Mouse (Mus musculus): ENCODE results near the gene Ankrd52.
"Not testable (repeated sequence)": the region's sequence is repeated elsewhere in the genome, so short reads cannot be mapped to it uniquely, and the experiment has no call there.

The Ankrd52 gene

DNA sequence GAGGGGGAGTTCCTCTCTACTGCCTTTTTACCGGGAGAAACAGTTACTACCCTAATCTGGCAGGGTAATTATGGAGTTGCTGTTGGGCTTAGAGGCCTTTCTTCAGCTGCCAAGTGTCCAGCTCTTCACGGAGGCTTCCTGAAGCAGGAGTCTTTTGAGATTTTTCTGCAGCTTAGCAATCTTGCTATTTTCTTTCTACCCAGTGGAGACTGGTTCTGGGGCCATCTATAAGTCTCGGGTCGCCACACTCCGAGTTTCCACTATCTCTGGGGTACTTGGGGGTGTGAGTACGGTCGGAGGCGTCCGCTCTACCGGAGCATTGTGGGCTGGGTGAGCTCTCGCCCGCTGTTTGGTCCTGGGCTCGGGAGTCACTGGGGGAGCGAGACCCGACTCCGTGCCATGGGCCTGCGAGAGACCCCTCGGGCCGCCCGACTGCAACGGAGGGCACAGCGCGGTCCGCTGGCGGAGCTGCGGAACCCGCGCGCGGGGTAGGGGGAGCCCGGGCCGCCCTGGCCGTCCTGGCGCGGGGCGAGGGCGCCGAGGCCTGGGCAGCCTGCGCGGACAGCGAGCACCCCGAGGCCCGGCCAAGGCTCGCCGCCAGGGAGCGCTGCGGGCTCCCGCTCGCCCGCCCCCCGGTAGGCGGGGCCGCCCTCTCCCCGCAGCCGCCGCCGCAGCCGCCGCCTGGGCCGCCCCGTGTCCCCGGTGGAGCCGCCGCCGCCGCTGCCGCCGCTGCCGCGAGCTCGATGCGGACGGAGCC, at the start of gene Ankrd52:
Gene Ankrd52 (plus strand): TSS at position 661 of the 757 bp plus-strand sequence.
- peak; percentile 82 to 90 for DNase-seq

DNA sequence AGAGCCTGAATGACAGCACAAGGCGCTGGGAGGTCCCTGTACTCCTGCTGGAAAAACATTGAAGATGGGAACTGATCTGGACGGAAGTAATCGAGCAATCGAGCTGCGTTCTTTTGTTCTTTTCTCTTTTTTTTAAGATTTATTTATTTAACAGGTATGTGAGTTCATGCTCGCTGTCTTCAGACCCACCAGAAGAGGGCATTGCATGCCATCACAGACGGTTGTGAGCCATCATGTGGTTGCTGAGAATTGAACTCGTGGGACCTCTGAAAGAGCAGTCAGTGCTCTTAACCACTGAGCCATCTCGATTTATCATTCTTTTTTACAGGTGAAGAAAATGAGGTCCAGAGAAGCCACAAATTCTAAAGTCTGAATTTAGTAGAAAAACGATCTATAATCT, 49.3 kb upstream of the Ankrd52 start:
- DNase-seq: no peak

DNA sequence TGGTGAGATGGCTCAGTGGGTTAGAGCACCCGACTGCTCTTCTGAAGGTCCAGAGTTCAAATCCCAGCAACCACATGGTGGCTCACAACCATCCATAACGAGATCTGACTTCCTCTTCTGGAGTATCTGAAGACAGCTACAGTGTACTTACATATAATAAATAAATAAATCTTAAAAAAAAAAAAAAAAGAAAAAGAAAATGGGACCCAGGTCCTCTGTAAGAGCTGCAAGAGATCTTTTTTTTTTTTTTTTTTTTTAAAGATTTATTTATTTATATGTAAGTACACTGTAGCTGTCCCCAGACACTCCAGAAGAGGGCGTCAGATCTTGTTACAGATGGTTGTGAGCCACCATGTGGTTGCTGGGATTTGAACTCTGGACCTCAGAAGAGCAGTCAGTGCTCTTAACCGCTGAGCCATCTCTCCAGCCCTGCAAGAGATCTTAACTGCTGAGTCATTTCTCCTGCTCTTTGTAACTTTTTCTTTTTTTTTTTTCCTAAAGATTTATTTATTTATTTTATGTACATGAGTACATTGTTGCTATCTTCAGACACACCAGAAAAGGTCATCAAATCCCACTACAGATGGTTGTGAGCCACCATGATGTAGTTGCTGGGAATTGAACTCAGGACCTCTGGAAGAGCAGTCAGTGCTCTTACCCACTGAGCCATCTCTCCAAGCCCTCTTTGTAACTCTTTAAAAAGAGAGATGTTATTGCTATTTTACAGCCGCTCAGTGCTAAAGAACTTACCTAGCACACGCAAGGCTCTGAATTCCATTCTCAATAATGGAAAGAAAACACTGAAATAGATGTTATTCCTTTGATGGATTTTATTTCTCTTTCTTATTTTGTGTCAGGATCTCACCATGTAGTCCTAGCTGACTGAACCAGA, 44.3 kb upstream of the Ankrd52 start:
- not testable (repeated sequence) for DNase-seq

DNA sequence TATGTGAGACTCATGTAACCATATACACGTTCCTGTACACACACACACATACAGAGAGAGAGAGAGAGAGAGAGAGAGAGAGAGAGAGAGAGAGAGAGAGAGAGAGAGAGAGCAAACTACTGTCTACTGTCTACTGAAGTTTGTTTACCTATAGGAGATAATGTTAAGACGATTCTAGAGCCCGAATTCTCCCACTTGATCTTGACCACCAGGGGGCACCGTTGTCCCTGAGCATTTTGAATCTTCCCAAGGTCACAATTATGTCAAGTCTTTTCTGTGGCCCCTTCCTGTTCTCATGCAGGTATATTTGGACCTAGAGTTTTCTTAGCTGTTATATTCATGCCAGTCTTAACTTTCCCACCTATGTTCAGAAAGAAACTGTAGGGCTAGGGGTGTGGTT, 41.3 kb upstream of the Ankrd52 start:
- DNase-seq: peak; percentile 83 to 84

DNA sequence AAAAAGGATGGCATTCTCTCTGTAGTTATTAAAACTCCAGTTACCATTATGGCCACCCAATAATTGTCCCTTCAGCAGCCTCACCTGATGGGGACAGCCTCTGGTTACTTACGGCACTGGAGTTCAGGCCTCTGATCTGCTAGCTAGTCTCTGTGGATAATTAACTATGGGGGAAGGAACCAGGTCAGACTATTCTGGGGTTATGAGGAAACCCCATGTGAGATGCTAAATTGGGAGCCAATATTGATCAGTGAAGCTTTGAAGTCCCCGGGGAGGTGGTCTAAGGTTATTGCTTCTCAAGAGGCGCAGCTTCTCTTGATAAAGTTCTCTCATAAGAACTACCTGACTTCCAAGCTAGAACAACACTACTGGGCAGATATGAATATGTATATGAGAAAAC, 40.7 kb upstream of the Ankrd52 start:
- no peak for DNase-seq

DNA sequence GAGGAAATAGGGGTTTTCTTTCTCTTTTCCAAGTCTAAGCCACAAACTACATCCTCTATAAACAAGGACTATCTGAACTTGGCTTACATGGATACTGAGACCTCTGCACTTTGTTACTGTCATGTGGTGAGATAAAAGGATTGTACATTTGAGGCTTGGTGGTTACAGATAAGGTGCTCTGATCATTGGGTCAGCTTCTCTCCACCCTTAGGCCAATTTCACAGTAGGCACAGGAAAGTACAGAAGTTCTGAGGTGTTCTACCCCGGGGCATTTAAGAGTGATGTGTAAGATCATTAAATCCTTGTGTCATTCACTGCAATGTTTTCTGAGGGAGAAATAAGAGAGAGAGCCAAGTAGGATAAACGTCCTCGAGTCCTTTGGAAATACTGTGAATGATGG, 40.3 kb upstream of the Ankrd52 start:
- DNase-seq: no peak

DNA sequence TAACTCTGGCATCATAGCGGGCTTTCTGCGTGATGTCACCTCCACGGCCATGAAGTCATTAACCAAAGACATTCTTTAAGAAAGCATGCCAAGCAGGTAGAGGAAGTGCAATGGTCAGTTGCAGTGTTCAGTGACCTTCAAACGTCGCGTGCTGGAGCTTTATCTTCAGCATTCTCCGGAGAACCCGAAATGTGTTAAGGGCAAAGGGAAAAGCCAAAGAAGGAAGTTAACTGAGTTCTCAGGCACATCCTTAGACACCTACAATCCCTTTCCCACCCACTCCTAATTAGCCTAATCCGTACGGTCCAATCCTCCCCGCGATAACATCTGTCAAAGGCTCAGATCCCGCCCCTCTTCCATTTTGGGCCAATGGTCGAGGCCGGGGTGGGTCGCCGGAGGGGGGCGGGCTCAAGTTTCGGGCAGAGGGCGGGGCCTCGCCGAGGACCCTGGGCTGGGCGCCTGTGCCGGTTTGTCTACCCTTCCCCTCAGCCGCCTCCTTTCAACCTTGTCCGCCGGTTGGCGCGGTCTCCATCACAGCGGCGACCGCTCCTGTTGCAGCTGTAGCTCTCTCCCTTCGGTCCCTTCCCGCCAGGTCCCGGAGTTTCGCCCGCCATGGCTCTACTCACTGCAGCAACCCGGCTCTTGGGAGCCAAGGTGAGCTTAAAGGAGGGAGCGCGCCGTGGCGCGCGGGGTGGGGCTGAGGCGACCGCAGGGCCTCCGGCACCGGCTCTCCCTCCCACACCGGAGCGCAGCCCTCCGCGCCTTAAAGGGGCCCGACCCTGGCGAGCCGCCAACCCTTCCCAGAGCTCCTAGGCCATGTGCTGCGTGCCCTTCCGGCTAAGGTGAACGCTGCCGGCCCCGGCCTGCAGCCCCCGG, 39.4 kb upstream of the Ankrd52 start, which contains the start of gene Cs:
Gene Cs (plus strand): TSS at position 429 of the 876 bp plus-strand sequence.
- peak; percentile 95 to 96 for DNase-seq

DNA sequence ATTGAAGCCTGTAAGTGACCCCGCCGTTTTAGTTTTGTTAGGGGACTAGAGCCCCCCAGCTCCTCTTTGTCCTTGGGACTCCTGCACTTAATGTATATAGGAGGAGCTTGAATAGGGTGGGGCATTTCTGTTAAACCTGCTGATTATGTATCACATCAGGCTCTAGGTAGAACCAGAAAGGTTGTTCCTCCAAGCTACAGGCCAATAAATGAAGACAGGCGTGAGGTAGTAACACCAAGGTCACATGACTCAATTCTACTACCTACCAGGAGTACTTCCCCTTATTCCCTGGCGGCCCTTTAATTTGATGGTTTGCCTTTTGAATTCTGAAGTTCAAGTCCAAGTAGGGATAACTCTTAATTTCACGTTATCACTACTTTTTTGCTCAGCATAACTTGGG, 38.5 kb upstream of the Ankrd52 start:
- no peak for DNase-seq

DNA sequence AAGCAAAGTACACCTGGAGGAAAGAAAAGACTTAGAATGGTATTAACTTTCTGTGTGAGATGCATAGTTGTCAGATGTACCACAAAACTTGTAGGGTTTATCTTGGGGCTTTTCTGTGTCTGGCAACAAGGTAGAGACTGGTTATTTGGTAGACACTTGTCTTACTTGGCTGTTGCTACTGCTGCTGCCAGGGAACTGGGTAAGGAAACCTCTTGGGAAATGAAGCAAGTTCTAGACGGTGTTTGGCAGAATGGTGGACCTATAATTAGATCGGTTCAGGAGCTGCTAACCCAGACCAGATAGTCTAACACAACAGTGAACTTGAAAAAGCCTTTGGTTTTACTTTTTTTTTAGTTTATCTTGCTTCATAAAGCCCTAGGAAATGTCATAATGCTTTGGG, 38.0 kb upstream of the Ankrd52 start:
- no peak for DNase-seq

DNA sequence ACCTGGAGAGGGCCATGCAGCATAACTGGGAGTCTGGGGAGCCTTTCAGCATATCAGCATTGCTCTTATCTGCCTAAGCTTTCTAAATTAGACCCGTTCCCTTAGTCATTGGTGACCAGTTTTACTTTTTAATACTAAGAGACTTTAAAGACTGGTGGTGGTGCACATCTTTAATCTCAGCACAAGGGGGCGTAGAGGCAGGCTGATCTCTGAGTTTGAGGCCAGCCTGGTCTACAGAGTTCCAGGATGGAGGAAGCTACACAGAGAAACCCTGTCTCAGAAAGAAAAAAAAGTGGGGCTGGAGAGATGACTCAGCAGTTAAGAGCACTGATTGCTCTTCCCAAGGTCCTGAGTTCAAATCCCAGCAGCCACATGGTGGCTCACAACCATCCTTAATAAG, 36.7 kb upstream of the Ankrd52 start:
- DNase-seq: no peak

DNA sequence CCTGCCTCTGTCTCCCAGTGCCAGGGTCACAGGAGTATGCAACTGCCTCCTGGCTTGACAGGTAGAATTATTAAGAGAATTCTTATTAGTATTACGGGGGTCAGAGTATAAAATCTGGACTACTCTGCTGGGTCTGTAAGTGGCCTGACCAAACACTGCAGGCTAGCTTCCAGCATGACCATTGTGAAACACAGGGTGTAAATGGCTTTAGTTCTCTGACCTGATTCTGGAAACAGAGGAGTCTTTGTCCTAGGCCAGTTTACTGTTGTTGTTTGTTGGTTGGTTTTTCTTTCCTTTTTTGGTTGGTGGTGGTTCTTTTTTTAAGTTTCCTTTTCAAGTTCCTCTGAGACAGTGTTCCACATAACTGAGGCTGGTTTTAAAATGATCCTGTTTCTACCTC, 33.5 kb upstream of the Ankrd52 start:
- DNase-seq: no peak

DNA sequence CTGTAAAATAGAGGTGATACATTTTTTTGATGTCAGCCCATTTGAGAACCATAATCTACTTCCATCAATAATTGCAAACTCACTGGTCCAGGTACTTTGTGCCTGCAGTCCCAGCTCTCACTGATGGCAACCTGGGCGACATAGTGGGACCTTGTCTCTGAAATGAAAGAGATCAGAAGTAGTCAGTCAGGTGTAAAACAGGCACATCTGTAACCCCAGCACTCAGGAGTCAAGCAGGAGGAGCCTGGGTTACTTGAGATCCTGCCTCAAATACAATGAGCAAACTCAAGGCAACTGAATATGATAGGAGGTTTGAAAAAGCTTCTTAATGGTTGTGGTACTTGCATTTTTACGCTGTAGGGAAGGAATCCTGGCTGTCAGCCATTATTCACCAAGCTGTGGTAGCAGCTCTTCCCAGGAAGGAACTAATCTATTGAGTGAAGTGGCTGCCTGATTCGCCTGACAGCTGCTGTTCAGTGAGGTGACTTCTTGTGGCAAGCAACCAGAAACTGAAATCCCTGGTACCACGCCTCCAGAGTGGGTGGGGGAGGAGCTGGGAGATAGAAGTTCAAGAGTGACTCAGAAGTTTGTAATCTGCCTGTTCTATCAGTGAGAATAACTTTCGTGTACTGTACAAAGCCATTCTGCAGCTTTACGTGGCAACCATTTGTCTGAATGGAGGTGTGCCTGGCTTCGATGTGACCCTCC, 32.2 kb upstream of the Ankrd52 start:
- no peak for DNase-seq

DNA sequence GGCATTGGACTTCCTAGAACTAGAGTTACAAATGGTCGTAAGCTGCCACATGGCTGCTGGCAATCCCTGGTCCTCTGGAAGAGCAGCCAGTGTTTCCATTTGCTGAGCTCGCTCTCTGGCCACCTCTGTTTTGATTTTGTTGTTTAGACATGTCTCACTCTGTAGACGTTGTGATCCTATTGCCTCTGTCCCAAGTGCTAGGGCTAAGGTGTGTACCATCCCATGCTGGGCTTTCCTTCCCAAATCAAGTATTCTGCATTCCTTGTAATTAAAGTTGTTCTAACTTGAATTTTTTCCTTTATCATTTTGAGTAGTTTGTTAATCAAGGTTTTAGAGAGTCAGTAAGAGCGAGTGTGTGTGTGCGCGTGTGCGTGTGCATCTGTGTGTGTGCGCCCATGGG, 29.4 kb upstream of the Ankrd52 start:
- no peak for DNase-seq

DNA sequence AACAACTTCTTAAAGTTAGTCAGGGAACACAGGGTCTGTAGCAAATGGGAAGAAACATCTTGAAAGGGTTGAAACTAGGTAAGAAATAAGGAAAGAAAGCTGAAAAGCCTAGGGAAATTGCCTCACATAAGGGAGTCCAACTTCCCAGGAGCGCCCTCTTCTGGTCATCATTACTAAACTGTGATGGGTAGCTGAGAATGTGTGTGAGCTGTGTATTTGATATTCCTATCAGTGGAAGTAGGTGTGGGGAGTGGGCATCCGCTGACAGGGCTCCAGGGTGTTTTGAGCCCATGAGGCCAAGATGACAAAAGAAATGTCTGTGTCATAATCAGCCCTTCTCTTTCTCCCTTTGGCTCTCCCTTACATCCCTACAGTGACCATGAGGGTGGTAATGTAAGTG, 18.1 kb upstream of the Ankrd52 start:
- DNase-seq: peak; percentile 52 to 63

DNA sequence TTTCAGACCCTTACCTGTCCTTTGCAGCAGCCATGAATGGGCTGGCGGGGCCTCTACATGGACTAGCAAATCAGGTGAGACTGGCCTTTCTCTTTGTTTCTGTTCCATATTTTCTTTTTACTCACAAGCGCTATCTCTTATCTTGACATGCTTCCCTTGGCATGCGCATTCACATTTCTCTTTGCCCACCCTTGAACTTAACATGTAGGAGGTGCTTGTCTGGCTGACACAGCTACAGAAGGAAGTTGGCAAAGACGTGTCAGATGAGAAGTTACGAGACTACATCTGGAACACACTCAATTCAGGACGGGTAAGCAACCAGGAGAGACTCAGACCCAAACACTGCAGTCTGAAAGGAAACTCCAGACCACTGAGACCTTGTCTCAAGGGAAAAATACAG, 17.7 kb upstream of the Ankrd52 start:
- DNase-seq: no peak

DNA sequence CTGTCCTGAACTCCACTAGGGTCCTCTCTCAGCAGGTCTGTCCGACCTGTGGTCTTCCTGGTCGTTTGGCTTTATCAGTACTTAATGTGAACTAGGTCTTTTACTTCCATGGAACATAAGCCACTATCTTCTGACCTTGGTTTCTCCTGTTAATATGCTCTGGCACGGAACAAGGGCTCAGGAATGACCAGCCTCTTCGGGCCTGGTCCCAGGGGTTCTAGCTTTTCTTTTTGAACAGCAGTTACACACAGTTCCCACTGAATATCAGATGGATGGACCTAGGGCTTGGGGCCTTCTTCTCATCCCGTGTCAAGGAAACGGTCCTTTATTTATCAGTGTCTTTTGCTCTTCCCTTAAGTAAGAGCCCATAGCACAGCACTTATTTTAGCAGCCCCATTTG, 15.1 kb upstream of the Ankrd52 start:
- DNase-seq: no peak

DNA sequence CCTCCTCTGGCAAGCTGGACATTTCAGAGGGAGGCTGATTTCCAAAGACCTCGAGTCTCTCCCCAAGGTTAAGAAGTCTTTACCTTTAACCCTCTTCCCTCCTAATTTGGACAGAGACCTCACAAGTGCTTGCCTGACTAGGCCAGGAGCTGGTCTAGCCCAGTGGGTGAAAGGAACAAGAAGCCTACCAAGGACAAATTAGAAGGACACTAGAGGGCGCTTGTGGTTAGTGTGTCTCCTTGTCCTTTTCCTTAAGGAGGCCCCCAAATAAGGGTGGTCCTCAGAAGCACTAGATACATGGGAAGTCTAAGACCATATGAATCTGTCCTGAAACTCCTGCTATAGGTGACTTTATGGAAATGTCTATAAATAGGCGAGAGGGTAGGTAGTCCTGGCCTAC, 14.3 kb upstream of the Ankrd52 start:
- DNase-seq: peak in 1 of 2 experiments; percentile 32

DNA sequence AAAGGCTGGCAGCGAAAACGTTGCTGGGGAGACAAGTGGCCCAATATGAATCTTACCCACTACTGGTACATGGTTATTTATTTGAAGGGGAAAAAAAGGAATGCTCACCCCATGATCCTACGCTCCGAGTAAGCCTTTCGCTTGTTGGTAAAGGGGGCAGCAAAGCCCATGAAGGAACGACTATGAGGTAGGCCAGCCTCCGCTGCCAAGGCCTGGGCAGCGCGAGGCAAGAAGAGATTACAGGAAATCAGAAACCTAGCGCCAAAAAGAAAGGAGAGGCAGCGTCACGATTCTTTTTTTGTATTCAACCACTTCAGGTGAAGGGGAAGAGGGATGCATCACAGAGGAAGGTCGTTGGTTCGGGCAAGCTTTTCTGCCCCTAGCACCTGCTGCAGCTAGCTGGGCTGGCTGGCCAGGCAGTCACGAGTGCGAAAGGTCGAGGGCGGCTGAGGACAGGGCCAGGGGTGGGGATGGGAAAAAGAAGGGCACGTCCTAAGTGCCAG, 9.0 kb upstream of the Ankrd52 start:
- DNase-seq: no peak

DNA sequence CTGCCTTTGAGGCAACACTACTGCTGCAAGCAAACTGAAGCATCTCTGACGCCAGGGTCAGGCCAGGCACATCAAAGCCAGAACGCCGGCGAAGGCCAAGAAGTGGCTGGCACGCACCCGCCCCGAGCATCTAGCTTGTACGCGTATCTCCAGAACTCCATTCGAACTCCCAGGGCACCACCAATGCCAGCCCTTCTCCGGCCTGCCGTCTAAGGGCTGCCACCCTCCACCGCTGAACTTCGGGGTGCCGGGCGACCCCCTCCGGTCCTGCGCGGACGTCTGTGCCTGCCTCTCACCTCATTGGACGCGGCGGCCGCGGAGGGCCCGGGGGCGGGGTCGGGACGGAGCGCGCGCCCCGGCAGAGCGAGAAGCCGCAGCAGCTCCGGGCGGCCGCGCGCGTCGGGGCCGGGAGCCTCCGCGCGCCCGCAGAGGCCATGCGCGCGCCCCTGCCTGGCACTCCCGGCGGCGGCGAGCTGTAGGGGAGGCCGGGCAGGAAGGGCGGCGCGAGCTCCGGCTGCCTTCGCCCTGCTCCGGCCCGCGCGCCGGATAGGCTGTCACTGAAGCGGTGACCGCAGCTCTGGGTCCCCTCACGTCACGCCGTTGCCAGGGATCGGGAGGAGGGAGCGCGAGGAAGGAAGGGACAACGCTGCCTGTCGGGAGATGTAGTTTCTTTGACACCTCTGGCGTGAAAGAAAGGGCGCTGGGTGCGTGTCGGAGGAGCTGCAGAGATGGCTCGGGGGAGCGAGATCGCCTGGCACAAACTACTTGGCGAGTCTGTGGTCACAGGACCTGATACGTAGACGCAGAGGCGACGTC, 8.3 kb upstream of the Ankrd52 start, which contains the start of gene Coq10a:
Gene Coq10a (minus strand): TSS at position 596 of the 816 bp plus-strand sequence.
- peak; percentile 91 to 92 for DNase-seq

DNA sequence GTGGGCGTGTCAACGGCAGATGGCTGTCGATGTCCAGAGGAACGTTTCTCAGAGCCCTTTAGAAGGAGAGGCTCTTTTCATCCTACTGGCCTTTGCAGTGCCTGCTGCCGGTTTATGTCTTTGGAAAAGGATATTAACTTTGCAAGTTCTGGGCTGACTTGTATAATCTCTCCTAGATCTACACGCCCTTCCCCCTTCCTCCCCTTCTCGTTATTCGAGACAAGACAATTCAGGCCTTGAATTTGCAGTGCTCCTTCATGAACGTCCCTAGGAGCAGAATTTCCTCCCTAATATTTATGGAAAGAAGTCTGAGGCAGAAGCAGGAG, 7.7 kb upstream of the Ankrd52 start:
- no peak for DNase-seq

DNA sequence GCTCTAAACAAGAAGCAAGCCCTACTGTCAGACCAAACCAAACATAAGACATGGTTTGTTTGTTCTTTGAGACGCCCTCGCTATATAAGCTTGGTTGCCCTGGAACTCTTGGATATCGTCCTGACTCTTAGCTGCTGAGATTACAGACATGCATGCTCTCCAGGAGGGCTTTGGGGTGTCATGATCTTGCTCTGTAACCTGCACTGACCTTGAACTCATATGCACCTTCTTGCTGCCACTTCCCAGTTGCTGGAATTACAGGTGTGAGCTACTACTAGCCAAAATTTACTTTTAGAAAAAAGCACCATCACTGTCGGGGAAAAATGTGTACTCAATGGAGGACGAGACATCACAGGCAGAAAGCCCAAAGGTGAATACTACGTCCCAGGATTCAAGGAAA, 7.3 kb upstream of the Ankrd52 start:
- no peak for DNase-seq

All from cerebellum, postnatal 36 days (tissue).